Mouse (Mus musculus) G1E (cell line): ENCODE results near the gene Gm17660. TPM values are rescaled to one million over a fixed set of nuclear protein-coding genes. Genes with fewer than 3 reads are reported as not detected.
A peak's percentile ranks its signal among the peaks of the same experiment; 100 is the strongest.

Experiments
- ATAC-seq: 2 replicates; pipeline ENCODE4 v1.8.0; 2016; ENCODE audit warnings: mild to moderate bottlenecking; ENCODE audit not compliant: insufficient number of reproducible peaks, poor library complexity, low FRiP score, severe bottlenecking; ENCODE audit errors: extremely low read depth
- DNase-seq: peaks from one replicate; pipeline ENCODE4 v3.0.0; 2012; ENCODE audit warnings: low spot score
- H3K27me3 ChIP-seq: 2 replicates; pipeline ENCODE4 v1.6.1; 2012; ENCODE audit warnings: mild to moderate bottlenecking, low read length, inconsistent platforms; ENCODE audit not compliant: insufficient read depth
- H3K36me3 ChIP-seq: replicated peaks from 2 replicates; pipeline ENCODE3; 2012; ENCODE audit warnings: mild to moderate bottlenecking, inconsistent platforms
- H3K4me1 ChIP-seq: 2 replicates; pipeline ENCODE4 v1.6.1; 2012; ENCODE audit warnings: low read depth, low read length, inconsistent platforms, mixed read lengths; ENCODE audit not compliant: insufficient read depth
- H3K4me3 ChIP-seq: 2 replicates; pipeline ENCODE4 v1.5.1; 2012; ENCODE audit warnings: low read depth, mild to moderate bottlenecking, inconsistent platforms, low read length, moderate library complexity, mixed read lengths
- H3K9me3 ChIP-seq: replicated peaks from 2 replicates; pipeline ENCODE4 v1.6.1; 2012; ENCODE audit warnings: inconsistent platforms
- CTCF ChIP-seq: IDR thresholded peaks from 2 replicates; pipeline ENCODE4 v1.5.1; 2012; ENCODE audit warnings: low read depth, low read length, inconsistent platforms, mixed read lengths
- GATA1 ChIP-seq: IDR thresholded peaks from 2 replicates; pipeline ENCODE4 v1.6.1; 2012; ENCODE audit warnings: borderline replicate concordance, low read length, inconsistent platforms, mixed read lengths
- GATA2 ChIP-seq: IDR thresholded peaks from 2 replicates; pipeline ENCODE4 v1.6.1; 2012; ENCODE audit warnings: low read depth, low read length, inconsistent platforms, borderline replicate concordance
- POLR2AphosphoS5 ChIP-seq: IDR thresholded peaks from 2 replicates; pipeline ENCODE4 v1.6.1; 2012; ENCODE audit warnings: low read depth, low read length, inconsistent platforms; ENCODE audit not compliant: insufficient replicate concordance
- TAL1 ChIP-seq: conservative IDR thresholded peaks from 2 replicates; pipeline ENCODE4 v1.6.1; 2012; ENCODE audit warnings: low read depth, low read length, inconsistent platforms, mixed read lengths
- polyA plus RNA-seq: library from polyadenylated mRNA; stranded (reverse); fragments of >175 nt; gene quantifications from 2 replicates; pipeline ENCODE4 v1.2.3, GENCODE M21; 2012
- total RNA-seq, 2 experiments: library from RNA; stranded (forward) in 1 of 2; stranded (reverse) in 1 of 2; fragments of 200-1000 nt in 1 of 2; fragments of >200 nt in 1 of 2; fragmentation: Nextera tagmentation in 1 of 2; gene quantifications; 2 replicates each; pipeline ENCODE4 v1.2.3; 2014 to 2017

Gene Gm17660
- total and polyA plus RNA-seq, 3 experiments = not detected

- TF ChIP-seq CTCF = no peak
- TF ChIP-seq GATA1 = no peak
- TF ChIP-seq TAL1 = no peak
- TF ChIP-seq POLR2AphosphoS5 = no peak
- TF ChIP-seq GATA2 = no peak
- DNase-seq (no peak), ATAC-seq (no peak)
- Histone ChIP-seq H3K36me3 (no peaks in the 10 kb centered on the region), H3K27me3 (peaks cover 3% of the 10 kb centered on the region; the same call in 1 of the 2 replicates), H3K4me1 (peaks cover 7% of the 10 kb centered on the region), H3K4me3 (no peak overlapping the region), H3K9me3 (no peaks in the 10 kb centered on the region)
Measured at GRCm38 (mm10) chr5:104022558-104022957, 54.9 kb downstream of the Gm17660 start.

GRCm38 (mm10) chr5:104021597-104022378, 55.6 kb downstream of the Gm17660 start, which contains the start of gene Hsd17b11:
Gene Hsd17b11, minus strand, starts transcription at chr5:104021919.
- Histone ChIP-seq H3K4me3 (no peak within 1 kb of the TSS), H3K27me3 (peaks cover 3% of the 10 kb centered on the region; the same call in 1 of the 2 replicates), H3K9me3 (no peaks in the 10 kb centered on the region), H3K4me1 (peaks cover 7% of the 10 kb centered on the region), H3K36me3 (no peaks in the 10 kb centered on the region)
- ATAC-seq (peak; percentile 61), DNase-seq (no peak)
- no peak for TF ChIP-seq TAL1
- no peak for TF ChIP-seq POLR2AphosphoS5
- TF ChIP-seq GATA1 = no peak
- TF ChIP-seq CTCF = no peak
- TF ChIP-seq GATA2 = no peak

Other genes with a start within 250 kb of the Gm17660 start
- 1.5 TPM in 2 replicates for gene Klhl8, start 166.3 kb downstream of the Gm17660 start, total RNA-seq (2014; fragmentation: Nextera tagmentation)
- 3.0 and 3.3 TPM in 2 replicates for gene Klhl8, start 166.3 kb downstream of the Gm17660 start, total RNA-seq (2017)
- 0.04 and 0.11 TPM in 2 replicates for gene Klhl8, start 166.3 kb downstream of the Gm17660 start, polyA plus RNA-seq
- gene Hsd17b13, start 100.2 kb downstream of the Gm17660 start, total RNA-seq (2014; fragmentation: Nextera tagmentation) = not detected in 2 replicates
- gene Hsd17b13, start 100.2 kb downstream of the Gm17660 start, total RNA-seq (2017) = 0.12 TPM in 1 of 2 replicates, not detected in the other
- not detected in 2 replicates for gene Hsd17b13, start 100.2 kb downstream of the Gm17660 start, polyA plus RNA-seq
- 9.2 and 11.7 TPM in 2 replicates for gene Hsd17b11, start 55.7 kb downstream of the Gm17660 start, total RNA-seq (2014; fragmentation: Nextera tagmentation)
- 9.0 and 9.5 TPM in 2 replicates for gene Hsd17b11, start 55.7 kb downstream of the Gm17660 start, total RNA-seq (2017)
- gene Hsd17b11, start 55.7 kb downstream of the Gm17660 start, polyA plus RNA-seq = 0.47 and 0.82 TPM in 2 replicates
- gene Nudt9, start 31.3 kb downstream of the Gm17660 start, total RNA-seq (2014; fragmentation: Nextera tagmentation) = 61.9 and 65.6 TPM in 2 replicates
- gene Nudt9, start 31.3 kb downstream of the Gm17660 start, total RNA-seq (2017) = 66.7 and 71.6 TPM in 2 replicates
- gene Nudt9, start 31.3 kb downstream of the Gm17660 start, polyA plus RNA-seq = 116 and 139 TPM in 2 replicates
- not detected in 2 replicates for gene Sparcl1, start 36.1 kb upstream of the Gm17660 start, total RNA-seq (2014; fragmentation: Nextera tagmentation)
- gene Sparcl1, start 36.1 kb upstream of the Gm17660 start, total RNA-seq (2017) = not detected in 2 replicates
- gene Sparcl1, start 36.1 kb upstream of the Gm17660 start, polyA plus RNA-seq = not detected in 2 replicates
- not detected in 2 replicates for gene Dspp, start 93.1 kb upstream of the Gm17660 start, total RNA-seq (2014; fragmentation: Nextera tagmentation)
- under 0.01 and 0.11 TPM in 2 replicates for gene Dspp, start 93.1 kb upstream of the Gm17660 start, total RNA-seq (2017)
- gene Dspp, start 93.1 kb upstream of the Gm17660 start, polyA plus RNA-seq = not detected in 2 replicates
- gene Dmp1, start 125.0 kb upstream of the Gm17660 start, total RNA-seq (2014; fragmentation: Nextera tagmentation) = not detected in 2 replicates
- 0.05 TPM in 1 of 2 replicates, not detected in the other for gene Dmp1, start 125.0 kb upstream of the Gm17660 start, total RNA-seq (2017)
- not detected in 2 replicates for gene Dmp1, start 125.0 kb upstream of the Gm17660 start, polyA plus RNA-seq
- not detected in 2 replicates for gene Ibsp, start 221.6 kb upstream of the Gm17660 start, total RNA-seq (2014; fragmentation: Nextera tagmentation)
- gene Ibsp, start 221.6 kb upstream of the Gm17660 start, total RNA-seq (2017) = 0.16 TPM in 1 of 2 replicates, not detected in the other
- gene Ibsp, start 221.6 kb upstream of the Gm17660 start, polyA plus RNA-seq = not detected in 2 replicates
- not detected in 2 replicates for gene Mepe, start 247.7 kb upstream of the Gm17660 start, total RNA-seq (2014; fragmentation: Nextera tagmentation)
- gene Mepe, start 247.7 kb upstream of the Gm17660 start, total RNA-seq (2017) = 0.06 TPM in 1 of 2 replicates, not detected in the other
- not detected in 2 replicates for gene Mepe, start 247.7 kb upstream of the Gm17660 start, polyA plus RNA-seq